Mouse (Mus musculus): Measurements from ENCODE around the gene Atrnl1. TPM values are rescaled to one million over a fixed set of nuclear protein-coding genes. Genes with fewer than 3 reads are reported as not detected.

Gene Atrnl1
- polyA plus RNA-seq, 1 experiment from 2014 or later: 4.5 TPM

DNA sequence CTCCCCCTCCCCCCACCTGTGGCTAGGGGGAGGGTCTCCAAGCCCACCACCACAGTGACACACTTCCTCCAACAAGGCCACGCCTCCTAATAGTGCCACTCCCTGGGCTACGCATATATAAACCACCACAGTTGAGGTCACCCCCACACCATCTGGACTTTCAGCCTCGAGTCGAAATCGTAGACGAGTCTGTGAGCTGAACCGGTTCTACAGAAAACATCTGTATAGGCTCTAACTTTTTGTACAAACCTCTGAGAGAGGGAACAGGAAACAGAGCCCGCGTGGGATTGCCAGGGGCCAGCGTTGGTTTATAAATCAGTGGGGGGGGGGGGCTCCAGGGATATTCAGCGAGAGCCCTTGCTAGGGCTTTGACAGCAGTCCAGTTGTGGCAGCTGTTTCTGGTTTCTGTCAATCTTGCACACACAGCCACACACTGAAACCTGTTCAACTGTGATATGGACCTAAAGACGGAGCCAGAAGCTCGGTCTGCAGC lies 508.9 kb downstream of the Atrnl1 start:
- Histone ChIP-seq H3K27me3 (ENCODE audit: insufficient read depth, poor library complexity, severe bottlenecking) (no peaks in the 10 kb centered on the region), H3K36me3 (no peaks in the 10 kb centered on the region), H3K27ac (no peak overlapping the region; the same call in 1 of the 2 replicates), H3K9me3 (no peaks in the 10 kb centered on the region), H3K4me1 (replicated peaks) (peaks cover 24% of the 10 kb centered on the region), H3K4me3 (no peak overlapping the region)
- 62% methylated on average over 13 of the region's 13 CpGs for WGBS
- DNase-seq (ENCODE audit: low spot score): peak; percentile 29

- WGBS: 84% methylated on average over 9 of the region's 9 CpGs
- Histone ChIP-seq H3K4me1 (replicated peaks) (peaks cover 24% of the 10 kb centered on the region), H3K27me3 (ENCODE audit: insufficient read depth, poor library complexity, severe bottlenecking) (no peaks in the 10 kb centered on the region), H3K27ac (0 out of 2 replicates have a peak overlapping the region, but pooled peaks have one; percentile 50), H3K4me3 (no peak overlapping the region), H3K9me3 (no peaks in the 10 kb centered on the region), H3K36me3 (no peaks in the 10 kb centered on the region)
- no peak for DNase-seq (ENCODE audit: low spot score)
Observed at GRCm38 (mm10) chr19:58120661-58121060, 509.8 kb downstream of the Atrnl1 start.

GRCm38 (mm10) chr19:58121628-58122027 lies 510.8 kb downstream of the Atrnl1 start:
- Histone ChIP-seq H3K4me3 (no peak overlapping the region), H3K36me3 (no peaks in the 10 kb centered on the region), H3K9me3 (no peaks in the 10 kb centered on the region), H3K27me3 (ENCODE audit: insufficient read depth, poor library complexity, severe bottlenecking) (no peaks in the 10 kb centered on the region), H3K27ac (no peak overlapping the region), H3K4me1 (replicated peaks) (peaks cover 34% of the 10 kb centered on the region)
- DNase-seq (ENCODE audit: low spot score): no peak
- WGBS: 58% methylated on average over 6 of the region's 6 CpGs

- H3K27ac ChIP-seq: no peak overlapping the region
- no peaks in the 10 kb centered on the region for H3K27me3 ChIP-seq (ENCODE audit: insufficient read depth, poor library complexity, severe bottlenecking)
- no peaks in the 10 kb centered on the region for H3K36me3 ChIP-seq
- peaks cover 37% of the 10 kb centered on the region for H3K4me1 ChIP-seq (replicated peaks)
- H3K9me3 ChIP-seq: no peaks in the 10 kb centered on the region
- DNase-seq (ENCODE audit: low spot score): no peak
- WGBS: 94% methylated on average over 3 of the region's 3 CpGs
- H3K4me3 ChIP-seq: no peak overlapping the region
Observed at GRCm38 (mm10) chr19:58123620-58124019, 512.8 kb downstream of the Atrnl1 start.

GRCm38 (mm10) chr19:58124566-58124965 lies 513.7 kb downstream of the Atrnl1 start:
- H3K27ac ChIP-seq: no peak overlapping the region
- H3K4me3 ChIP-seq: no peak overlapping the region
- H3K36me3 ChIP-seq: no peaks in the 10 kb centered on the region
- no peaks in the 10 kb centered on the region for H3K27me3 ChIP-seq (ENCODE audit: insufficient read depth, poor library complexity, severe bottlenecking)
- peaks cover 34% of the 10 kb centered on the region for H3K4me1 ChIP-seq (replicated peaks)
- no peaks in the 10 kb centered on the region for H3K9me3 ChIP-seq
- DNase-seq (ENCODE audit: low spot score): no peak
- WGBS: 92% methylated on average over 5 of the region's 5 CpGs

- no peak overlapping the region for H3K4me3 ChIP-seq
- no peaks in the 10 kb centered on the region for H3K9me3 ChIP-seq
- no peak for DNase-seq (ENCODE audit: low spot score)
- 94% methylated on average over 14 of the region's 14 CpGs for WGBS
- H3K36me3 ChIP-seq: no peaks in the 10 kb centered on the region
- no peaks in the 10 kb centered on the region for H3K27me3 ChIP-seq (ENCODE audit: insufficient read depth, poor library complexity, severe bottlenecking)
- H3K27ac ChIP-seq: no peak overlapping the region
- peaks cover 30% of the 10 kb centered on the region for H3K4me1 ChIP-seq (replicated peaks)
Observed at GRCm38 (mm10) chr19:58125010-58125409, 514.2 kb downstream of the Atrnl1 start.

GRCm38 (mm10) chr19:58131896-58132295 lies 521.1 kb downstream of the Atrnl1 start:
- Histone ChIP-seq H3K4me3 (no peak overlapping the region), H3K27me3 (ENCODE audit: insufficient read depth, poor library complexity, severe bottlenecking) (no peaks in the 10 kb centered on the region), H3K27ac (no peak overlapping the region), H3K4me1 (replicated peaks) (0 out of 2 replicates have a peak, but pooled peaks cover 3% of the 10 kb centered on the region), H3K9me3 (no peaks in the 10 kb centered on the region), H3K36me3 (peaks cover 11% of the 10 kb centered on the region; the same call in 1 of the 2 replicates)
- WGBS: 92% methylated on average over 9 of the region's 9 CpGs
- DNase-seq (ENCODE audit: low spot score): no peak

GRCm38 (mm10) chr19:58140191-58140784 lies 529.5 kb downstream of the Atrnl1 start:
- WGBS: 52% methylated on average over 13 of the region's 13 CpGs
- Histone ChIP-seq H3K4me3 (no peak overlapping the region), H3K4me1 (replicated peaks) (peaks cover 4% of the 10 kb centered on the region; the same call in 1 of the 2 replicates), H3K27me3 (ENCODE audit: insufficient read depth, poor library complexity, severe bottlenecking) (no peaks in the 10 kb centered on the region), H3K27ac (no peak overlapping the region), H3K36me3 (no peaks in the 10 kb centered on the region), H3K9me3 (no peaks in the 10 kb centered on the region)
- DNase-seq (ENCODE audit: low spot score): no peak

DNA sequence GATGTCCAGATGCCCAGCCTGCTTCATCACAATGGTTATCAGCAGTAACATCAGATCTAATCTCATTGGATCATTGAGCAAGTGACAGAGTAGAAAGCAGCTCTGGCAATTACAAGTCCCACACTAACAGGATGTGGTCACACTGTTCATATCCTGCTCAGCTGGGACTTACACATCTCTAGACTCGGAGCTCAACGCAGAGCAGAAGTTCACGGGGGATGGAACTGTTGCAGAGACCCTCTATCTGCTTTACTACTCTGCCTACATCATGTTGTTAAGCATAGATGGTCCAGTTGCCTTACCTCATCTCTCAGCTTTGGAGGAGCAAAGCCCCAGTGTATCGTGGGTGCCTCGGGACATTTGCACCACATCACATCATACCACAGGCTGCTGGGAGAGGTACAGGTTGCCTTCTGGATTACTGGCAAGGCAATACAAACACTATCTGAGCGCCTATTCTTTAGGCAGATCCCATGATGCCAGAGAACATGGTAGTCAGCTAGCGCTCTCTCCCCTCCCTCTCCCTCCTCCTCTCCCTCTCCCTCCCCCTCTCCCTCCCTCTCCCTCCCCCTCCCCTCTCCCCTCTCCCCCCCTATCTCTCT lies 533.1 kb downstream of the Atrnl1 start:
- WGBS: 92% methylated on average over 7 of the region's 7 CpGs
- peaks cover 8% of the 10 kb centered on the region; the same call in 1 of the 2 replicates for H3K4me1 ChIP-seq (replicated peaks)
- no peak for DNase-seq (ENCODE audit: low spot score)
- H3K4me3 ChIP-seq: no peak overlapping the region
- H3K36me3 ChIP-seq: no peaks in the 10 kb centered on the region
- 0 out of 2 replicates have a peak, but pooled peaks cover 3% of the 10 kb centered on the region for H3K27me3 ChIP-seq (ENCODE audit: insufficient read depth, poor library complexity, severe bottlenecking)
- H3K9me3 ChIP-seq: no peaks in the 10 kb centered on the region
- no peak overlapping the region for H3K27ac ChIP-seq

DNA sequence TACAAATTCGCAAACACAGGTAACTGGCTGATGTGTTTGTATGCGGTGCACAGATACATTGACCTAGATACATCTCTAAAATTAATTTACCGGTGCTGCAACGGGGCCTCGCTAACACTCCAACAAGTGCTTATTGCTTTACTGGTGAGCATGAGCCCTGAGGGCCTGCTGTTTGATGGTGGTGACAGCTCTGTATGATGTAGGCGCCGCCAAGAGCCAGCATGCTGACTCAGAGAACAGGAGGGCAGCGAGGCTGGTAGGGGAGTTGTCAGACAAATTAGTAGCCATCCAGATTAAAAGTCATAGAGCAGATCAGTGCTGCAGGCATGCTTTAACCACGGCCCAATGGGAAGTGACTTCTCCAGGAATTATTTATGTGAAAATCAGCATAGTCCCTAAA lies 534.7 kb downstream of the Atrnl1 start:
- no peaks in the 10 kb centered on the region for H3K9me3 ChIP-seq
- no peak for DNase-seq (ENCODE audit: low spot score)
- H3K27ac ChIP-seq: no peak overlapping the region
- no peak overlapping the region for H3K4me3 ChIP-seq
- H3K27me3 ChIP-seq (ENCODE audit: insufficient read depth, poor library complexity, severe bottlenecking): 0 out of 2 replicates have a peak, but pooled peaks cover 3% of the 10 kb centered on the region
- 76% methylated on average over 9 of the region's 9 CpGs for WGBS
- H3K4me1 ChIP-seq (replicated peaks): 0 out of 2 replicates have a peak, but pooled peaks cover 5% of the 10 kb centered on the region
- no peaks in the 10 kb centered on the region for H3K36me3 ChIP-seq

DNA sequence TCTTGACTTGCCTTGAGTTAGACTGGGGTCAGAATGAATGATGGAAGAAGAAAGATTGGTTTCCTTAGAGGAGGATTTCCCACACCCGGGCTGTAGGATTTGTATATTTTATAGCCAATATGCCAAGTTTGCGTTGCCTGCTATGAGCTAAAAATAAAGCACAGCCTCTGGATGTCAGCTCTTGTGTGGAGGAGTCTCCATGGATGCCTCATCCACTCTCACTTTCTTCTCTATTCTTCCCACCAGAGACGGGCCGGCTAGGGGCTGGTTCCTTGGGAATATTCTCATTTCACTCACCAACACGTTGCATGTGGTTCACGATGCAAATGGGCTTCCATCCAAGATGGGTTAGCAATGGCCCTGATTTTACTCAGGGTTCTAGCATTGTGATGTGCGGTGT lies 540.4 kb downstream of the Atrnl1 start:
- DNase-seq (ENCODE audit: low spot score): no peak
- no peaks in the 10 kb centered on the region for H3K36me3 ChIP-seq
- H3K4me1 ChIP-seq (replicated peaks): 0 out of 2 replicates have a peak, but pooled peaks cover 5% of the 10 kb centered on the region
- H3K4me3 ChIP-seq: no peak overlapping the region
- H3K27ac ChIP-seq: no peak overlapping the region
- H3K27me3 ChIP-seq (ENCODE audit: insufficient read depth, poor library complexity, severe bottlenecking): 0 out of 2 replicates have a peak, but pooled peaks cover 3% of the 10 kb centered on the region
- no peaks in the 10 kb centered on the region for H3K9me3 ChIP-seq
- WGBS: 94% methylated on average over 7 of the region's 7 CpGs

- H3K4me3 ChIP-seq: no peak overlapping the region
- no peak overlapping the region for H3K27ac ChIP-seq
- no peak for DNase-seq (ENCODE audit: low spot score)
- H3K27me3 ChIP-seq (ENCODE audit: insufficient read depth, poor library complexity, severe bottlenecking): 0 out of 2 replicates have a peak, but pooled peaks cover 4% of the 10 kb centered on the region
- no peaks in the 10 kb centered on the region for H3K9me3 ChIP-seq
- H3K4me1 ChIP-seq (replicated peaks): peaks cover 17% of the 10 kb centered on the region
- 85% methylated on average over 9 of the region's 9 CpGs for WGBS
- no peaks in the 10 kb centered on the region for H3K36me3 ChIP-seq
Observed at GRCm38 (mm10) chr19:58161569-58161968, 550.7 kb downstream of the Atrnl1 start.
